Mouse (Mus musculus): ENCODE measurements at regions not wholly inside any gene's neighbourhood (a gene's known extent, or its start where the extent isn't known, plus 50 kb on each side); places are given as distances from the start of the nearest gene placed in this dataset.

DNA sequence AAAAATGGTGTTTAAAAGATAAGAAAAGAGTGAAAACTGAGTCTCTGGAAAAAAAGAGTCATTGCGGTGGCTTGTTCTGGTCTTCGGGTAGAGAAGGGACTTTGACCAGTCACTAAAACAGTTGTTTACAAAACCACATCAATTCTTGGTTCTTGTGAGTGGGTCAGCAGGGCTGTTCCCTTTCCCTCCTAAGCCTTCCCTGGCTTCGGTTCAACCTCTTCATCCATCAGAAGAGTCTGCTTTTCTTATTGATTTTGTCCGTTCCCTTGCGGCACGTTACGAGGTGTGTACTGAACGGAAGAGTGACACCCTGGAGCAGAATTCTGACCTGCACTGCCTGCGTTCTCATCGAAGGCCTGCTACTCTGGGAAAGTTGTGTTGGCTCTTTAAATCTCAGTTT, 229.1 kb upstream of the G2e3 start:
- DNase-seq (ENCODE audit: low read depth) = peak; percentile 73
- TF ChIP-seq CTCF (IDR thresholded peaks at IDR 0.05; ENCODE audit: borderline replicate concordance, extremely low read depth, insufficient read depth, insufficient read length) (no peak), POLR2A (IDR thresholded peaks at IDR 0.05; ENCODE audit: borderline replicate concordance, extremely low read depth, insufficient read depth, insufficient read length, poor library complexity, severe bottlenecking) (no peak)

DNA sequence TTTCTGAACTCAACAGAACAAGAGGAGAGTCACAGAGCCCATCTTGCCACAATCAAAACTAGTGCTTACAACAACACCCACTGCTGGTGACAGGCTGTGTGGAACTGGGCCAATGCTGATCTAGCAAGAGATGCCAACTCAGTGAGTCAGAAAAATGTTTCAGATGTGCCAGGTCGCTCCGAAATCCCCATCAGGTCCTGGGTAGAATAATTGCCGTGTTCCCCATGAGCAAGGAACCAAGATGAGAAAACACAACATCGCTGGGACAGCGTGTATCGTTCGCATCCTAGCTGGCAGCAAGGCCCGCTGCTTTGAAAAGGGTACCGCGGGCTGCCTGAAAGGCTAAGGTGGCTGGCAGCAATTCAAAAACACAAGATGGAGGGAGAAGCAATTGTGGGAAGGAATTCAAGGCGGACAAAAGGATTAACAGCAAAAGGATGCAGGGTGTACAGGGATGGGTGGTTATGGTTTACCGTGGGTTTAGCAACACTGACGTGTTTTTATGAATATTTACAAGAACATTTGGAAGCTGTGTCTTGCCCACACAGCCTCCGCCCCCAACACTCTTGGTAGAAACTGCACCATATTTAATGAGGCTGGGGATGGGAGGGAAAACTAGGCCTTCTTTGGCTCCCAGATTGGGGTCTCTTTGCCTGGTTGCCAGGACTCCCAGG, 229.7 kb upstream of the G2e3 start:
- TF ChIP-seq CTCF (IDR thresholded peaks at IDR 0.05; ENCODE audit: borderline replicate concordance, extremely low read depth, insufficient read depth, insufficient read length) = no peak
- no peak for TF ChIP-seq POLR2A (IDR thresholded peaks at IDR 0.05; ENCODE audit: borderline replicate concordance, extremely low read depth, insufficient read depth, insufficient read length, poor library complexity, severe bottlenecking)
- peak; percentile 99 for DNase-seq (ENCODE audit: low read depth)

DNA sequence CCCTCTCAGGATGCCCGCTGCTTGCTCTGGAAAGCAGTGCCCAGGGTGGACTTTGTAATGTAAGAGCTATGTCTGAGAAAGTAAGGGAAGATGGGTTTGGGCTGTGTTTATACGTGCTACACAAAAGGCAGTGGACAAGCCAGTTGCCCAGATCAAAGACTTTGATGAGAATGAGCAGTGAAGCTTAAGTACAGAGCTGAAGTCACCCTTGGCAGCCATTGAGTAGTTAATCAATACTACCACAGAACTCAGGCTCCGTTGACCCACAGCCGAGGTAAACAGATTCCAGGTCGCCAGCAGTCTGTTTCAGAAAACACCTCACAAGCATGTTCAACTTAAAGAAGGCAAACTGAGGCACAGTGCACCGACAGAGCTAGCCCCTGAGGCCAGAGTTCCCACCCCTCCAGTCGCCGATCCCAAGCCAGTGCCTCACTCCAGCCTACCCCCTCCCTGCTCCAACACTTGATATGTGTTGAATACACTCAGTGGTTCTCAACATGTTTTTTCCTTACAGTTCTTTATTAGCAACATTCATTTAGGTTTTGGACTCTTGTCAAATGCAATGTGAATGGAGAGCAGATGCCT, 230.3 kb upstream of the G2e3 start:
- no peak for DNase-seq (ENCODE audit: low read depth)
- TF ChIP-seq CTCF (IDR thresholded peaks at IDR 0.05; ENCODE audit: borderline replicate concordance, extremely low read depth, insufficient read depth, insufficient read length) (no peak), POLR2A (IDR thresholded peaks at IDR 0.05; ENCODE audit: borderline replicate concordance, extremely low read depth, insufficient read depth, insufficient read length, poor library complexity, severe bottlenecking) (no peak)

DNA sequence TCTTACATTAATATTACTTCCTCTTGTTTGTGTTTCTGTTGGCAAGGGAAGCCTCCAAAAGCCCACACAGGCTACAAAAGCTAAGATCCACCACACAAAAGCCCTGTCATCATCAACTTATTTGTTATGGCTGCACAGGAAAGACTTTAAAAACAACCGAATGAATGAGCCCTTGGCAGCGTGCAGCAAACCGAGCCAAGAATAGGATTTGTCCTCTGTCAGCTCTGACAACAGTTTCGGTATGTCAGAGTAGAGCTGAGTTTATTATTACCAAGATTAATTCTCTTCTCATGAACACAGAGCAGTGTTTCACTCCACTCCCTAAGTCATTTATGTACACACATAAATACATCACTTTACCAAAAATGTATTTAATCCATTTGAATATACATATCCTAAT, 236.1 kb upstream of the G2e3 start:
- TF ChIP-seq POLR2A (IDR thresholded peaks at IDR 0.05; ENCODE audit: borderline replicate concordance, extremely low read depth, insufficient read depth, insufficient read length, poor library complexity, severe bottlenecking) = no peak
- no peak for TF ChIP-seq CTCF (IDR thresholded peaks at IDR 0.05; ENCODE audit: borderline replicate concordance, extremely low read depth, insufficient read depth, insufficient read length)
- DNase-seq (ENCODE audit: low read depth) = peak; percentile 71

DNA sequence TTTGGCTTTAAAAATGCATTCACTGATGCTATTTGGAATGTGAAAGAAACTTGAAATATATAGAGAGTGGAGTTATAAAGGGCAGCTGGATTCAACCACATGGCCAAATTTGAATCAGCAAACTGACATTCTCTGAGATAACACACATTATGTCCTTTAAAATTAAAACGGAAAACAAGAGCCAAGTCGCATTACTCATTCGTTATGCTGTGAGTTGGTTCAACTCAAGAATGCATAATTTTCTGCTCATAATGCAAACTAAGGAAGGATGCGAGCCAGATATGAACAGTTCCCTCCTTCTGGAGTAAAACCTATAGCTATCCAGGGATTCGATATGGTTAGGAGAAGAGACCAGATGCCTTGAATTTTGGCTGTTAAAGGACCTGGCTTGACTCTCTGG, 239.8 kb upstream of the G2e3 start:
- DNase-seq (ENCODE audit: low read depth) = peak; percentile 64
- TF ChIP-seq CTCF (IDR thresholded peaks at IDR 0.05; ENCODE audit: borderline replicate concordance, extremely low read depth, insufficient read depth, insufficient read length) = no peak
- no peak for TF ChIP-seq POLR2A (IDR thresholded peaks at IDR 0.05; ENCODE audit: borderline replicate concordance, extremely low read depth, insufficient read depth, insufficient read length, poor library complexity, severe bottlenecking)

DNA sequence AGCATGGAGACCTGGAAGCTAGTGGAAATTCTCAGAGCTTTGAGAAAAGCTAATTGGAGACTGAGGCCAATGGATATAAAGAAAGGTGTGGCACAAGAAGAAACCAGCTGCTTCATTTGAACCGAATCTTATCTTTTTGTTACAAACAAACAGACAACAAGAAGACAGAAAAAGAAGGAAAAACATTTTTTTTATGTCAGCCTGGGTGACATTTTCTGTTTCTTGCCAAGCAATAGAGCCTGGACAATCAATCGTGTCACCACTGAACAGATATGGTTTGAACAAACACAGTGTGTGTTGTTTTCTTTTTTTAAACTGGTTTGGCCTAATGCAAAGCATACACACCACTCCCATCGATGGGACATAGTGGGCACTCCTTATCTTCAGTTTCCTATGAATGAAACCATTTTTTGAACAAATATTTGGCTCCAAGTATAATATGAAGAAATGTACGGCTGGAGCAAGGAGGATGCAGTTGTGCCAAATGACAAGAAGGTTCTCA, 244.3 kb upstream of the G2e3 start:
- TF ChIP-seq POLR2A (IDR thresholded peaks at IDR 0.05; ENCODE audit: borderline replicate concordance, extremely low read depth, insufficient read depth, insufficient read length, poor library complexity, severe bottlenecking) (no peak), CTCF (IDR thresholded peaks at IDR 0.05; ENCODE audit: borderline replicate concordance, extremely low read depth, insufficient read depth, insufficient read length) (no peak)
- no peak for DNase-seq (ENCODE audit: low read depth)

DNA sequence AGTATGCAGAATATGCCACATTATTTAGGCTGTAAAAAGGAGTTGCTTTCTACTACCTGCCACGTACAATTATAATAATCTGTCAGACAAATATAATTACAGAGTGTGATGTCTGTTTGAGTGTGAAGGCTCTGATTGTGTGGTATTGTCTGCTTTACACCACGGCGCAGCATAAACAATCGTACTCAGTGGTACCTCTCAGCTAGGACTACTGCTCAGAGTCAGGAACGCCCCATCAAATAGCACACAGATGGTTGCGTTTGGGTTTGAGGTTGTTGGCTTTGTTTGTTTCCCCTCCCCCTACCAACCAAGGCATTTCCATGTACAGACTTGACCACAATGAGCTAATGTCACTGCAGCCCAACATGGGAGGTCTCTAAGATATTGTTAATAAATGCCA, 246.2 kb upstream of the G2e3 start:
- no peak for DNase-seq (ENCODE audit: low read depth)
- TF ChIP-seq POLR2A (IDR thresholded peaks at IDR 0.05; ENCODE audit: borderline replicate concordance, extremely low read depth, insufficient read depth, insufficient read length, poor library complexity, severe bottlenecking) (no peak), CTCF (IDR thresholded peaks at IDR 0.05; ENCODE audit: borderline replicate concordance, extremely low read depth, insufficient read depth, insufficient read length) (no peak)

DNA sequence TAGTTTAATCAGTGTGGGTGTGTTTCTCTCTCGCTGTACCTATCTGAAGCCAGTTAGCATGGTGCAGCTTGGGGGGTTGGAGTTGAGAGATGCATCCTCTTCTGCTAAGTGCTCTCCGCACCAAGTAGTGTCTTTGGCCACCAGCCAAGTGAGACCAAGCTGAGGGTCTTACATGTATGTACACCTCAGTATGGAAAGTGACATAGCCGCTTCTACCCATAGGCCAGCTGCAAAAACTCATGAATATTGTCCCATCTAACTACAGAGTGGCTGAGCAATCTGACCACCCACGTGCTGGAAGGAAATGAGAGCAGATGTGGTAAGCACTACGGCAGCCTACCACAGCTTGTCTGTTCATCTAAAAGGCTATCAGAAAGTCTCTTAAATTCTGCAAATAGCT, 247.0 kb upstream of the G2e3 start:
- DNase-seq (ENCODE audit: low read depth) = no peak
- TF ChIP-seq CTCF (IDR thresholded peaks at IDR 0.05; ENCODE audit: borderline replicate concordance, extremely low read depth, insufficient read depth, insufficient read length) (no peak), POLR2A (IDR thresholded peaks at IDR 0.05; ENCODE audit: borderline replicate concordance, extremely low read depth, insufficient read depth, insufficient read length, poor library complexity, severe bottlenecking) (no peak)

DNA sequence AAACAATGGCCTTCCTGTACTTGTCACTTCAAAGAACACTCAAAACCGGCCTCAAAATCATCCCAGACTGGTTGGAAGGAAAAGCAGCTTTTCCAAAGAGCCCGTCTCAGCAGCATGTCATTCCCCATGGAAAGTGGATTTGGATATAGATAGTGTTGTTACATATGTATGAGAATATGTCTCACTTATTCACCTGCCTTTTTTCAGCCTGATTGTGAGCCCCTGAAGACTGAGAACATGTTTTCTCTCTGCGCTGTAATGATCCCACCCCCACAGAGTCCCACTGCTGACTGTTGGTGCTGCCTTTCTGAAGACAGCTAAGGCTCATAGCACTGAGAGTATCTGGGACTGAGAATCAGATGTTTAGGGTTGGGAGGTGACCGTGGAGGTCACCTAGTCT, 251.9 kb upstream of the G2e3 start:
- peak; percentile 41 for DNase-seq (ENCODE audit: low read depth)
- no peak for TF ChIP-seq CTCF (IDR thresholded peaks at IDR 0.05; ENCODE audit: borderline replicate concordance, extremely low read depth, insufficient read depth, insufficient read length)
- TF ChIP-seq POLR2A (IDR thresholded peaks at IDR 0.05; ENCODE audit: borderline replicate concordance, extremely low read depth, insufficient read depth, insufficient read length, poor library complexity, severe bottlenecking) = no peak

DNA sequence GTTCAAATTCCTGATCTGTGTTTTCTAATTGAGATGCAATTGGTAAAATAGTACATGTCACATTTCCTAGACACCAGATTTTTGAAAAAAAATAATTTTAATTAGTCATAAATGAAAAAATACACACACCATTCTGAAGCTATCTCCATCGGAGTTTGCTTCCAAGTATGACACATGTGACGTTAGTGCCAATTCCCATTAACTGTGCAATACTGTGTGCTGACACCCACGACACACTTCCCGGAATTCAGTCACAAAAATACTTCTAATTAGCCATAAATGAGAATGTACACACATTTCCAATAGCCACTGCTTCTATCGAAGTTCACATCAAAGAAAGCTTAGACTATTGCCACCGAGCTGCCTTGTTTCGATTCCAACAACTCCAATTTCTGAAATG, 258.5 kb upstream of the G2e3 start:
- DNase-seq (ENCODE audit: low read depth) = peak; percentile 57
- TF ChIP-seq CTCF (IDR thresholded peaks at IDR 0.05; ENCODE audit: borderline replicate concordance, extremely low read depth, insufficient read depth, insufficient read length) (no peak), POLR2A (IDR thresholded peaks at IDR 0.05; ENCODE audit: borderline replicate concordance, extremely low read depth, insufficient read depth, insufficient read length, poor library complexity, severe bottlenecking) (no peak)

DNA sequence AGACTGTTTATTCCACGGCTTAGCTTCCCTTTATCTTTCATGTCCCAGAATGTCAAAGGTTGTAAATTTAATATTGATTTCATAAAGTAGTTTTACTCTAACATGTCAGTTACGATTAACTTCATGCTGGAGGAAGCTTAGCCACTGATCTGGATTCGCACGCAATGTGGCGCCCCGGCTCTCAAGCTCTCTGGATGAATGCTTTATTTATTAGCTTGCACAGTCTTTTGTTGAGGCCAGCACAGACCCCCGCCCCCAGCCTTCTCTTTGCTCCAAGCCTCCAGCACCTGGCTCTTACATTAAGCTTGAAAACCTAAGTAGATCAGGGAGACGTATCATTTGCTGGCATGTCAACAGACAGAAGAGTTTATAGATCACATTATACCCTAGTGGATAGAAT, 266.1 kb upstream of the G2e3 start:
- peak; percentile 85 for DNase-seq (ENCODE audit: low read depth)

DNA sequence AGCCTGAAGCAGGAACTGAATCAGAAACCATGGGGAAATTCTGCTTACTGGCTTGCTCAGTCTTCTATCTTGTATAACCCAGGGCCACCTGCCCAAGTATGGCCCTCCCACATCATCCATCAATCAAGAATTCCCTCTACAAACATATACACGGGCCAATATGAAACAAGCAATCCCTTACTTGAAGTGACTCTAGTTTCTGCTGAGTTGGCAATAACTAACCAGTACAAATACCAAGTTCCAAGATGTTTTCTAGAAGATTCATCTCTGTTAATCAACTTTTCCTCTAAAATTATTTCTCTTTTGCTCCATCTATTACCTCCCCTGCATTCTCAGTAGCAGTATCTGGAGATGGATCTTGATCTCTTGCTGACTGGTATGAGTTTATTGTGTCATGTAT, 274.4 kb upstream of the G2e3 start:
- DNase-seq (ENCODE audit: low read depth) = no peak

More for the DNA sequence above, 266.1 kb upstream of the G2e3 start:
- TF ChIP-seq POLR2A (IDR thresholded peaks at IDR 0.05; ENCODE audit: borderline replicate concordance, extremely low read depth, insufficient read depth, insufficient read length, poor library complexity, severe bottlenecking) = no peak
- TF ChIP-seq CTCF (IDR thresholded peaks at IDR 0.05; ENCODE audit: borderline replicate concordance, extremely low read depth, insufficient read depth, insufficient read length) = no peak

More for the DNA sequence above, 274.4 kb upstream of the G2e3 start:
- TF ChIP-seq POLR2A (IDR thresholded peaks at IDR 0.05; ENCODE audit: borderline replicate concordance, extremely low read depth, insufficient read depth, insufficient read length, poor library complexity, severe bottlenecking) (no peak), CTCF (IDR thresholded peaks at IDR 0.05; ENCODE audit: borderline replicate concordance, extremely low read depth, insufficient read depth, insufficient read length) (no peak)

Data from brain, embryonic 14.5 days (tissue).